Mouse (Mus musculus) liver, embryonic 11.5 days (tissue): ENCODE data around the gene Tgfb2. TPM values are rescaled to one million over a fixed set of nuclear protein-coding genes. Genes with fewer than 3 reads are reported as not detected.

Experiments
- ATAC-seq: fragments of 200-750 bp; cut with Nextera tagmentation; replicated peaks from 2 replicates; pipeline ENCODE4 v1.8.0; 2017; ENCODE audit warnings: moderate number of reproducible peaks, mild to moderate bottlenecking, moderate TSS enrichment, moderate library complexity; ENCODE audit not compliant: low FRiP score
- DNase-seq: peaks from one replicate; pipeline ENCODE4 v3.0.0-alpha.2; 2017; ENCODE audit warnings: low spot score
- H3K27ac ChIP-seq: fragments of 300-500 bp; sonication (generic); 2 replicates; pipeline ENCODE4 v1.5.1; 2014; ENCODE audit warnings: mild to moderate bottlenecking, low read depth, low read length, control low read depth
- H3K27me3 ChIP-seq: fragments of 300-500 bp; sonication (generic); replicated peaks from 2 replicates; pipeline ENCODE4 v1.6.1; 2014; ENCODE audit warnings: low read length, mixed read lengths; ENCODE audit not compliant: control insufficient read depth, insufficient read depth
- H3K36me3 ChIP-seq: fragments of 300-500 bp; sonication (generic); 2 replicates; pipeline ENCODE4 v1.6.1; 2014; ENCODE audit warnings: mild to moderate bottlenecking, low read length, moderate library complexity, mixed read lengths; ENCODE audit not compliant: control insufficient read depth, insufficient read depth
- H3K4me1 ChIP-seq: fragments of 300-500 bp; sonication (generic); replicated peaks from 2 replicates; pipeline ENCODE4 v1.6.1; 2014; ENCODE audit warnings: low read length, mixed read lengths; ENCODE audit not compliant: control insufficient read depth, insufficient read depth
- H3K4me2 ChIP-seq: fragments of 300-500 bp; sonication (generic); 2 replicates; pipeline ENCODE4 v1.6.1; 2014; ENCODE audit warnings: mild to moderate bottlenecking, control low read depth, moderate library complexity
- H3K4me3 ChIP-seq: fragments of 300-500 bp; sonication (generic); 2 replicates; pipeline ENCODE4 v1.5.1; 2014; ENCODE audit warnings: low read depth, low read length, control low read depth
- H3K9ac ChIP-seq: fragments of 300-500 bp; sonication (generic); 2 replicates; pipeline ENCODE4 v1.6.1; 2014; ENCODE audit warnings: low read depth, low read length, control low read depth
- H3K9me3 ChIP-seq: fragments of 300-500 bp; sonication (generic); 2 replicates; pipeline ENCODE4 v1.6.1; 2016; ENCODE audit warnings: low read length, inconsistent platforms, mixed read lengths; ENCODE audit not compliant: control insufficient read depth
- WGBS: fragments of 180-500 bp; shearing (Covaris S2); extraction: QIAGEN DNeasy Blood & Tissue Kit; methylation state at CpG from one replicate; pipeline ENCODE4 v1.1.7; 2014; 5-methylcytosine and 5-hydroxymethylcytosine counted together
- polyA plus RNA-seq: library from polyadenylated mRNA; unstranded; fragments of >200 nt; fragmentation: Nextera tagmentation; extraction: Ambion mirVana; gene quantifications from 2 replicates; pipeline ENCODE4 v1.2.1, GENCODE M21; 2014

Tgfb2 gene
- polyA plus RNA-seq, 1 experiment from 2014 or later: 18.9 TPM

GRCm38 (mm10) chr1:186588226-186588625 is 117.6 kb downstream of the Tgfb2 start:
- no peak overlapping the region for H3K4me2 ChIP-seq
- 77% methylated on average over 2 of the region's 2 CpGs for WGBS
- H3K36me3 ChIP-seq: no peaks in the 10 kb centered on the region
- no peak overlapping the region for H3K27ac ChIP-seq
- no peak for DNase-seq
- H3K9ac ChIP-seq: no peak overlapping the region
- H3K9me3 ChIP-seq: no peaks in the 10 kb centered on the region
- ATAC-seq: no peak
- no peaks in the 10 kb centered on the region for H3K27me3 ChIP-seq
- H3K4me3 ChIP-seq: no peak overlapping the region
- no peaks in the 10 kb centered on the region for H3K4me1 ChIP-seq

GRCm38 (mm10) chr1:186587065-186587804 is 118.6 kb downstream of the Tgfb2 start:
- ATAC-seq: no peak

GRCm38 (mm10) chr1:186585571-186586164 is 120.1 kb downstream of the Tgfb2 start:
- Histone ChIP-seq H3K27me3 (no peaks in the 10 kb centered on the region), H3K4me1 (no peaks in the 10 kb centered on the region)

More at GRCm38 (mm10) chr1:186587065-186587804, 118.6 kb downstream of the Tgfb2 start:
- 72% methylated on average over 8 of the region's 8 CpGs for whole genome bisulfite sequencing
- no peak overlapping the region for H3K4me3 ChIP-seq
- H3K9ac ChIP-seq: no peak overlapping the region
- no peak overlapping the region for H3K4me2 ChIP-seq
- H3K27me3 ChIP-seq: no peaks in the 10 kb centered on the region
- no peaks in the 10 kb centered on the region for H3K4me1 ChIP-seq
- H3K9me3 ChIP-seq: no peaks in the 10 kb centered on the region
- H3K36me3 ChIP-seq: no peaks in the 10 kb centered on the region
- no peak for DNase-seq
- no peak overlapping the region for H3K27ac ChIP-seq

GRCm38 (mm10) chr1:186583933-186584332 is 121.9 kb downstream of the Tgfb2 start:
- ATAC-seq (no peak), DNase-seq (no peak)
- H3K4me2 ChIP-seq: no peak overlapping the region
- no peaks in the 10 kb centered on the region for H3K9me3 ChIP-seq
- no peak overlapping the region for H3K4me3 ChIP-seq
- no peaks in the 10 kb centered on the region for H3K4me1 ChIP-seq
- no peaks in the 10 kb centered on the region for H3K27me3 ChIP-seq
- no peak overlapping the region for H3K9ac ChIP-seq
- H3K36me3 ChIP-seq: no peaks in the 10 kb centered on the region
- H3K27ac ChIP-seq: no peak overlapping the region

More at GRCm38 (mm10) chr1:186585571-186586164, 120.1 kb downstream of the Tgfb2 start:
- H3K9me3 ChIP-seq: no peaks in the 10 kb centered on the region
- no peak overlapping the region for H3K4me2 ChIP-seq
- H3K4me3 ChIP-seq: no peak overlapping the region
- WGBS: 56% methylated on average over 2 of the region's 2 CpGs
- ATAC-seq: no peak
- H3K36me3 ChIP-seq: no peaks in the 10 kb centered on the region
- H3K27ac ChIP-seq: no peak overlapping the region
- no peak overlapping the region for H3K9ac ChIP-seq
- DNase-seq: no peak

GRCm38 (mm10) chr1:186582113-186582512 is 123.7 kb downstream of the Tgfb2 start:
- no peak overlapping the region for H3K4me3 ChIP-seq
- H3K27me3 ChIP-seq: no peaks in the 10 kb centered on the region
- no peaks in the 10 kb centered on the region for H3K9me3 ChIP-seq
- DNase-seq: no peak
- 77% methylated on average over 6 of the region's 6 CpGs for whole genome bisulfite sequencing
- no peak overlapping the region for H3K4me2 ChIP-seq
- no peaks in the 10 kb centered on the region for H3K36me3 ChIP-seq
- H3K27ac ChIP-seq: no peak overlapping the region
- ATAC-seq: no peak
- no peak overlapping the region for H3K9ac ChIP-seq
- H3K4me1 ChIP-seq: no peaks in the 10 kb centered on the region

GRCm38 (mm10) chr1:186581666-186582065 is 124.1 kb downstream of the Tgfb2 start:
- H3K27ac ChIP-seq: no peak overlapping the region
- 69% methylated on average over 2 of the region's 2 CpGs for WGBS
- H3K4me1 ChIP-seq: no peaks in the 10 kb centered on the region
- ATAC-seq (no peak), DNase-seq (no peak)
- H3K36me3 ChIP-seq: no peaks in the 10 kb centered on the region
- H3K27me3 ChIP-seq: no peaks in the 10 kb centered on the region
- H3K9me3 ChIP-seq: no peaks in the 10 kb centered on the region
- no peak overlapping the region for H3K4me2 ChIP-seq
- H3K4me3 ChIP-seq: no peak overlapping the region
- no peak overlapping the region for H3K9ac ChIP-seq

- no peaks in the 10 kb centered on the region for H3K9me3 ChIP-seq
- H3K9ac ChIP-seq: no peak overlapping the region
- no peak overlapping the region for H3K4me2 ChIP-seq
- no peaks in the 10 kb centered on the region for H3K36me3 ChIP-seq
- no peak overlapping the region for H3K27ac ChIP-seq
- DNase-seq: no peak
- no peak overlapping the region for H3K4me3 ChIP-seq
- 83% methylated on average over 2 of the region's 2 CpGs for WGBS
- no peak for ATAC-seq
- H3K27me3 ChIP-seq: no peaks in the 10 kb centered on the region
- H3K4me1 ChIP-seq: no peaks in the 10 kb centered on the region
Measured at GRCm38 (mm10) chr1:186581114-186581513, 124.7 kb downstream of the Tgfb2 start.

- H3K9me3 ChIP-seq: no peaks in the 10 kb centered on the region
- no peak overlapping the region for H3K4me3 ChIP-seq
- H3K36me3 ChIP-seq: no peaks in the 10 kb centered on the region
- H3K4me2 ChIP-seq: no peak overlapping the region
- WGBS: 73% methylated on average over 5 of the region's 5 CpGs
- H3K27me3 ChIP-seq: no peaks in the 10 kb centered on the region
- H3K27ac ChIP-seq: no peak overlapping the region
- no peak overlapping the region for H3K9ac ChIP-seq
- H3K4me1 ChIP-seq: no peaks in the 10 kb centered on the region
- ATAC-seq (no peak), DNase-seq (no peak)
Measured at GRCm38 (mm10) chr1:186577302-186577701, 128.5 kb downstream of the Tgfb2 start.

- no peaks in the 10 kb centered on the region for H3K4me1 ChIP-seq
- ATAC-seq: no peak
Measured at GRCm38 (mm10) chr1:186575629-186576028, 130.2 kb downstream of the Tgfb2 start.

More at GRCm38 (mm10) chr1:186575629-186576028, 130.2 kb downstream of the Tgfb2 start:
- Histone ChIP-seq H3K4me2 (no peak overlapping the region), H3K4me3 (no peak overlapping the region), H3K9ac (no peak overlapping the region), H3K27me3 (no peaks in the 10 kb centered on the region), H3K36me3 (no peaks in the 10 kb centered on the region), H3K27ac (no peak overlapping the region), H3K9me3 (no peaks in the 10 kb centered on the region)
- no peak for DNase-seq
- 41% methylated on average over 9 of the region's 9 CpGs for WGBS
